Mouse (Mus musculus): ENCODE data around the gene Zfp1. TPM values are rescaled to one million over a fixed set of nuclear protein-coding genes. Genes with fewer than 3 reads are reported as not detected.
A peak's percentile ranks its signal among the peaks of the same experiment; 100 is the strongest.

Zfp1 gene
- polyA plus RNA-seq, 1 experiment from 2014 or later = 25.5 TPM

- ATAC-seq = no peak
- H3K27ac ChIP-seq (ENCODE audit: low read depth, low read length) = no peak overlapping the region
Observed at GRCm38 (mm10) chr8:111710777-111711485, 67.7 kb downstream of the Zfp1 start.

GRCm38 (mm10) chr8:111712135-111712534 is 68.9 kb downstream of the Zfp1 start:
- peaks cover 14% of the 10 kb centered on the region for H3K4me1 ChIP-seq (ENCODE audit: control insufficient read depth, insufficient read depth, low read depth, low read length)
- no peak overlapping the region for H3K27ac ChIP-seq (ENCODE audit: low read depth, low read length)
- no peaks in the 10 kb centered on the region for H3K27me3 ChIP-seq (replicated peaks; ENCODE audit: control insufficient read depth, insufficient read depth, low read length)
- 72% methylated on average over 9 of the region's 9 CpGs for WGBS
- H3K4me3 ChIP-seq (ENCODE audit: low read length) = no peak overlapping the region
- no peak overlapping the region for H3K4me2 ChIP-seq (ENCODE audit: low read length)
- peaks cover 27% of the 10 kb centered on the region for H3K36me3 ChIP-seq (ENCODE audit: control insufficient read depth, insufficient read depth, low read length)
- ATAC-seq = no peak
- no peaks in the 10 kb centered on the region for H3K9me3 ChIP-seq (ENCODE audit: control insufficient read depth, low read length)
- H3K9ac ChIP-seq (ENCODE audit: low read depth, low read length) = no peak overlapping the region

More at GRCm38 (mm10) chr8:111710777-111711485, 67.7 kb downstream of the Zfp1 start:
- H3K4me2 ChIP-seq (ENCODE audit: low read length) = no peak overlapping the region
- no peak overlapping the region for H3K9ac ChIP-seq (ENCODE audit: low read depth, low read length)
- no peak overlapping the region for H3K4me3 ChIP-seq (ENCODE audit: low read length)
- peaks cover 27% of the 10 kb centered on the region for H3K36me3 ChIP-seq (ENCODE audit: control insufficient read depth, insufficient read depth, low read length)
- peaks cover 2% of the 10 kb centered on the region for H3K4me1 ChIP-seq (ENCODE audit: control insufficient read depth, insufficient read depth, low read depth, low read length)
- 91% methylated on average over 20 of the region's 20 CpGs for WGBS
- no peaks in the 10 kb centered on the region for H3K27me3 ChIP-seq (replicated peaks; ENCODE audit: control insufficient read depth, insufficient read depth, low read length)
- no peaks in the 10 kb centered on the region for H3K9me3 ChIP-seq (ENCODE audit: control insufficient read depth, low read length)

GRCm38 (mm10) chr8:111712588-111712987 is 69.4 kb downstream of the Zfp1 start:
- H3K36me3 ChIP-seq (ENCODE audit: control insufficient read depth, insufficient read depth, low read length) = peaks cover 27% of the 10 kb centered on the region
- no peak overlapping the region for H3K4me3 ChIP-seq (ENCODE audit: low read length)
- H3K27me3 ChIP-seq (replicated peaks; ENCODE audit: control insufficient read depth, insufficient read depth, low read length) = no peaks in the 10 kb centered on the region
- no peak overlapping the region for H3K4me2 ChIP-seq (ENCODE audit: low read length)
- H3K9ac ChIP-seq (ENCODE audit: low read depth, low read length) = no peak overlapping the region
- no peak overlapping the region for H3K27ac ChIP-seq (ENCODE audit: low read depth, low read length)
- H3K4me1 ChIP-seq (ENCODE audit: control insufficient read depth, insufficient read depth, low read depth, low read length) = peaks cover 18% of the 10 kb centered on the region
- no peaks in the 10 kb centered on the region for H3K9me3 ChIP-seq (ENCODE audit: control insufficient read depth, low read length)
- 79% methylated on average over 6 of the region's 6 CpGs for WGBS
- no peak for ATAC-seq

- H3K36me3 ChIP-seq (ENCODE audit: control insufficient read depth, insufficient read depth, low read length) = peaks cover 27% of the 10 kb centered on the region
- no peak overlapping the region for H3K27ac ChIP-seq (ENCODE audit: low read depth, low read length)
- WGBS = 88% methylated on average over 11 of the region's 11 CpGs
Observed at GRCm38 (mm10) chr8:111713291-111713690, 70.1 kb downstream of the Zfp1 start.

DNA sequence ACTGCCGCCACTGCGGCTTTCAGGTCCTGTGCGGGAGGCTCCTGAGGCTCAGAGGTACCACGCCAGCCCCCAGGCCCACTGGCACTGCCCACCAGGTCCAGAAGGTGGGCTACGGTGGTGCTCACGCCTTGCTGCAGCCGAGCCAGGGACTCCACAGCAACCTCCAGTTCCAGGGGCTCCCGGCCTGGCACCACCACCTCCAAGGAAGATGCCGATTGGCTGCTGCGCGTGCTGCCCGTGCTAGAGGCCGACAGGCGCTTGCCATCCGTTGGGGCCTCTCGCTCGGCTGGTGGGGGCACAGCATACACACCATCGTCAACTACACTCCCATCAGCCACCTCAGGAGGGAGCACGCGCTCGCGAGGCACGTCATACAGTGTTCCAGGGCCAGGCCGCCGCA is 70.6 kb downstream of the Zfp1 start:
- Histone ChIP-seq H3K27ac (ENCODE audit: low read depth, low read length) (no peak overlapping the region), H3K9me3 (ENCODE audit: control insufficient read depth, low read length) (no peaks in the 10 kb centered on the region), H3K4me2 (ENCODE audit: low read length) (no peak overlapping the region), H3K4me1 (ENCODE audit: control insufficient read depth, insufficient read depth, low read depth, low read length) (peaks cover 26% of the 10 kb centered on the region), H3K36me3 (ENCODE audit: control insufficient read depth, insufficient read depth, low read length) (peaks cover 27% of the 10 kb centered on the region), H3K9ac (ENCODE audit: low read depth, low read length) (no peak overlapping the region), H3K27me3 (replicated peaks; ENCODE audit: control insufficient read depth, insufficient read depth, low read length) (no peaks in the 10 kb centered on the region), H3K4me3 (ENCODE audit: low read length) (no peak overlapping the region)
- WGBS = 91% methylated on average over 25 of the region's 25 CpGs
- no peak for ATAC-seq

More at GRCm38 (mm10) chr8:111713291-111713690, 70.1 kb downstream of the Zfp1 start:
- ATAC-seq = no peak
- H3K4me1 ChIP-seq (ENCODE audit: control insufficient read depth, insufficient read depth, low read depth, low read length) = peaks cover 25% of the 10 kb centered on the region
- H3K4me2 ChIP-seq (ENCODE audit: low read length) = no peak overlapping the region
- no peaks in the 10 kb centered on the region for H3K9me3 ChIP-seq (ENCODE audit: control insufficient read depth, low read length)
- no peaks in the 10 kb centered on the region for H3K27me3 ChIP-seq (replicated peaks; ENCODE audit: control insufficient read depth, insufficient read depth, low read length)
- no peak overlapping the region for H3K4me3 ChIP-seq (ENCODE audit: low read length)
- H3K9ac ChIP-seq (ENCODE audit: low read depth, low read length) = no peak overlapping the region

- WGBS = 94% methylated on average over 12 of the region's 12 CpGs
- no peaks in the 10 kb centered on the region for H3K27me3 ChIP-seq (replicated peaks; ENCODE audit: control insufficient read depth, insufficient read depth, low read length)
- no peak for ATAC-seq
- no peak overlapping the region for H3K4me2 ChIP-seq (ENCODE audit: low read length)
- H3K4me3 ChIP-seq (ENCODE audit: low read length) = no peak overlapping the region
- peaks cover 29% of the 10 kb centered on the region for H3K4me1 ChIP-seq (ENCODE audit: control insufficient read depth, insufficient read depth, low read depth, low read length)
- H3K27ac ChIP-seq (ENCODE audit: low read depth, low read length) = no peak overlapping the region
- no peak overlapping the region for H3K9ac ChIP-seq (ENCODE audit: low read depth, low read length)
- no peaks in the 10 kb centered on the region for H3K9me3 ChIP-seq (ENCODE audit: control insufficient read depth, low read length)
- H3K36me3 ChIP-seq (ENCODE audit: control insufficient read depth, insufficient read depth, low read length) = peaks cover 29% of the 10 kb centered on the region
Observed at GRCm38 (mm10) chr8:111714295-111714694, 71.1 kb downstream of the Zfp1 start.

DNA sequence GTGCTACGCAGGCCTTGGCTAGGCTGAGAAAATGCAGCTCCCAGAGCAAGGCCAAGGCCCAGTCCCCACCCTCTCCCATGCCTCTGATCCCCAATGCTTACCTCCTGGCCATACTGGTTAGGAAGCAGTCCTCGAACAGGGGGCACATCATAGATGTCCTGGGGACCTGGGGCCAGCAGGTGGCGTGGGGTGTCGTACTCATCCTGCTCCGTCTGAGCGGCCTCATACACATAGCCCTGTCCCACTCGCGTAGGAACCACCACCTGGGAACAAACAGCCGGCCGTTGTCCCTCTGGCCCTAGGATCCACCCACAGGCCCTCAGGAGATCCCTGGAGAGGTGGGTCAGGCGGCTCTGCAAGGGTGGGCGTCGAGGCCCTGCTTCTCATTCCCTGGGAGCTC is 72.3 kb downstream of the Zfp1 start:
- Histone ChIP-seq H3K9ac (ENCODE audit: low read depth, low read length) (no peak overlapping the region), H3K4me1 (ENCODE audit: control insufficient read depth, insufficient read depth, low read depth, low read length) (peaks cover 29% of the 10 kb centered on the region), H3K9me3 (ENCODE audit: control insufficient read depth, low read length) (no peaks in the 10 kb centered on the region), H3K4me2 (ENCODE audit: low read length) (no peak overlapping the region), H3K4me3 (ENCODE audit: low read length) (no peak overlapping the region), H3K27ac (ENCODE audit: low read depth, low read length) (no peak overlapping the region), H3K27me3 (replicated peaks; ENCODE audit: control insufficient read depth, insufficient read depth, low read length) (no peaks in the 10 kb centered on the region), H3K36me3 (ENCODE audit: control insufficient read depth, insufficient read depth, low read length) (peaks cover 35% of the 10 kb centered on the region)
- no peak for ATAC-seq
- 86% methylated on average over 13 of the region's 13 CpGs for WGBS

GRCm38 (mm10) chr8:111716603-111717487 is 73.6 kb downstream of the Zfp1 start:
- ATAC-seq = peak; percentile 92
- H3K27me3 ChIP-seq (replicated peaks; ENCODE audit: control insufficient read depth, insufficient read depth, low read length) = no peaks in the 10 kb centered on the region
- H3K4me2 ChIP-seq (ENCODE audit: low read length) = peak overlapping the region; percentile 22; the same call in 1 of the 2 replicates
- WGBS = 8% methylated on average over 10 of the region's 10 CpGs
- no peaks in the 10 kb centered on the region for H3K9me3 ChIP-seq (ENCODE audit: control insufficient read depth, low read length)
- peaks cover 28% of the 10 kb centered on the region; the same call in 1 of the 2 replicates for H3K36me3 ChIP-seq (ENCODE audit: control insufficient read depth, insufficient read depth, low read length)
- H3K4me3 ChIP-seq (ENCODE audit: low read length) = no peak overlapping the region
- peaks cover 29% of the 10 kb centered on the region for H3K4me1 ChIP-seq (ENCODE audit: control insufficient read depth, insufficient read depth, low read depth, low read length)
- H3K9ac ChIP-seq (ENCODE audit: low read depth, low read length) = peak overlapping the region; percentile 56
- H3K27ac ChIP-seq (ENCODE audit: low read depth, low read length) = peak overlapping the region; percentile 91

- peaks cover 26% of the 10 kb centered on the region; the same call in 1 of the 2 replicates for H3K36me3 ChIP-seq (ENCODE audit: control insufficient read depth, insufficient read depth, low read length)
- 24% methylated on average over 4 of the region's 4 CpGs for WGBS
- no peak overlapping the region for H3K4me3 ChIP-seq (ENCODE audit: low read length)
- peak overlapping the region; percentile 56 for H3K9ac ChIP-seq (ENCODE audit: low read depth, low read length)
- peaks cover 29% of the 10 kb centered on the region for H3K4me1 ChIP-seq (ENCODE audit: control insufficient read depth, insufficient read depth, low read depth, low read length)
- no peaks in the 10 kb centered on the region for H3K27me3 ChIP-seq (replicated peaks; ENCODE audit: control insufficient read depth, insufficient read depth, low read length)
- ATAC-seq = no peak
- 0 out of 2 replicates have a peak overlapping the region, but pooled peaks have one; percentile 5 for H3K4me2 ChIP-seq (ENCODE audit: low read length)
- H3K9me3 ChIP-seq (ENCODE audit: control insufficient read depth, low read length) = no peaks in the 10 kb centered on the region
- H3K27ac ChIP-seq (ENCODE audit: low read depth, low read length) = peak overlapping the region; percentile 91
Observed at GRCm38 (mm10) chr8:111717488-111717792, 74.2 kb downstream of the Zfp1 start.

Data from hindbrain, embryonic 16.5 days (tissue).